Comparison of ENCODE assay signal across 25 mouse cellular contexts in the genomic region with DNA sequence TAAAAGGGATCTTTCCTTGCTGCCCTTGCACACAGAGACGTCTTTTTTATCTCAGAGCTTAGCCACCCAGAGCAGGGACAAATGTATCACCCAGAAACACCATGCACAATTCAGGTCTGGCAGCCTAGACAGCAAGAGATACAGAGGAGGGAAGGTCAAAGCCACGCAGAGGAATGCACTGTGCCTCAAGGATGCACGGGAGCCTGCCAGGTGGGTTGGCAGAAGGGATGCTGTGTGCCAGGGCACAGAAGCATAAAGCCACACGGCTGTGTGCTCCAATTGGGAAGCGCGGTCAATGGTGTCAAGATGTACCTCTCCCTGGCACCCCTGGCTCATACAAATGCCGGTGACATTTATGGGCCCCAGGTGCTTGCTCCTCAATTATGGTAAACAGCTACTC. TPM values are rescaled to one million over a fixed set of nuclear protein-coding genes. Genes with fewer than 3 reads are reported as not detected.
A peak's percentile ranks its signal among the peaks of the same experiment; 100 is the strongest.
DNase-seq lines count a peak whose midpoint lies in the region; TF ChIP-seq lines count a peak whose summit lies in the region.
"Had no signal": no experiment of that assay in that cellular context is flagged by ENCODE, and none has a peak within 500 bp of the region (broad histone marks: within the 10 kb centered on the region; RNA-seq: fewer than 3 reads in every experiment).

No protein-coding gene starts in this region.

- H3K27me3 ChIP-seq in heart, adult 2 months (ENCODE audit: control insufficient read depth, insufficient read depth, low read length), result no peaks in the 10 kb centered on the region
- H3K27me3 ChIP-seq: embryonic facial prominence, embryonic 12.5 days; forebrain, embryonic 15.5 days; intestine, embryonic 15.5 days had no signal

- H3K79me2 ChIP-seq in heart, adult 2 months (replicated peaks; ENCODE audit: control insufficient read depth, insufficient read depth, low read length), result no peaks in the 10 kb centered on the region

- H3K4me1 ChIP-seq in heart, adult 2 months (ENCODE audit: control insufficient read depth, insufficient read depth, low read length), result no peaks in the 10 kb centered on the region
- H3K4me1 ChIP-seq: embryonic facial prominence, embryonic 12.5 days; forebrain, embryonic 15.5 days; heart, embryonic 10.5 days; hindbrain, embryonic 12.5 days; intestine, embryonic 15.5 days had no signal

- peak; percentile 51 for DNase-seq in cerebellum, adult 11-12 months
- no peak for DNase-seq in cerebellum, adult 8-10 months
- peak; percentile 27 for DNase-seq in left cerebral cortex, postnatal 4 days
- DNase-seq in left cerebral cortex, adult 18-20 months (ENCODE audit: low spot score in 2 of 2), result no peak
- peak; percentile 65 to 74 for DNase-seq in cerebellum, postnatal 10 days
- DNase-seq in adrenal gland, adult 18-20 months (ENCODE audit: low spot score in 2 of 2), result no peak
- DNase-seq in heart, adult 2 months, result no peak
- DNase-seq: adrenal gland, adult 8-10 months; adrenal gland, postnatal 36 days; gastrocnemius, postnatal 36 days; heart, adult 11 months; heart, postnatal 10 days; heart, postnatal 4 days; kidney, adult 18-20 months had no signal

- H3K4me3 ChIP-seq in heart, adult 2 months, result no peak overlapping the region
- H3K4me3 ChIP-seq: embryonic facial prominence, embryonic 12.5 days; forebrain, embryonic 15.5 days; heart, embryonic 10.5 days; hindbrain, embryonic 12.5 days; intestine, embryonic 15.5 days had no signal

- 72% methylated on average over 7 of the region's 7 CpGs for WGBS in heart, adult 2 months

- TF ChIP-seq CTCF in heart, adult 2 months (IDR thresholded peaks at IDR 0.05), result no peak

- intact Hi-C loops in left cerebral cortex, postnatal 4 days (cut with DNase I), result no loop called here
- intact Hi-C loops in heart, adult 2 months (cut with DNase I), result no loop called here

- H3K27ac ChIP-seq in heart, adult 2 months, result no peak overlapping the region
- H3K27ac ChIP-seq: embryonic facial prominence, embryonic 12.5 days; forebrain, embryonic 15.5 days; heart, embryonic 10.5 days; hindbrain, embryonic 12.5 days; intestine, embryonic 15.5 days had no signal

- H3K9ac ChIP-seq in heart, adult 2 months (ENCODE audit: low read depth, low read length), result no peak overlapping the region
- H3K9ac ChIP-seq: embryonic facial prominence, embryonic 12.5 days; forebrain, embryonic 15.5 days; hindbrain, embryonic 12.5 days; intestine, embryonic 15.5 days had no signal

- TF ChIP-seq POLR2A in heart, adult 2 months (IDR thresholded peaks at IDR 0.05; ENCODE audit: insufficient read depth, low read depth, low read length), result no peak

- H3K36me3 ChIP-seq in heart, adult 2 months (ENCODE audit: control insufficient read depth, insufficient read depth, low read length), result no peaks in the 10 kb centered on the region
- H3K36me3 ChIP-seq: embryonic facial prominence, embryonic 12.5 days; forebrain, embryonic 15.5 days; heart, embryonic 10.5 days; hindbrain, embryonic 12.5 days; intestine, embryonic 15.5 days had no signal

- TF ChIP-seq EP300 in heart, adult 2 months (IDR thresholded peaks at IDR 0.05; ENCODE audit: insufficient read depth, low read depth, low read length), result no peak

RNA-seq across cellular contexts. Expression of a gene that starts 8.1 kb away (rescaled TPM):
- total RNA-seq in left cerebral cortex, postnatal 4 days (2021), result under 1 TPM in 1 of 2 experiments, not detected in 1; 0.14 TPM
- 1 to 10 TPM; 1.4 to 2.3 TPM for total RNA-seq in left cerebral cortex, adult 18-20 months (2021)
- total RNA-seq in adrenal gland, adult 18-20 months (2021), result under 1 TPM in 1 of 2 experiments, not detected in 1; 0.43 TPM
- not detected for total RNA-seq in heart, adult 2 months (2021)
- polyA plus RNA-seq in heart, adult 2 months (2012; rRNA removed), result 0.47 and 1.8 TPM in 2 replicates
- total RNA-seq: MEL had no signal
- polyA plus RNA-seq: C2C12; forebrain, embryonic 11.5 days had no signal

RNA-seq across cellular contexts. Expression of a gene that starts 42.1 kb away (rescaled TPM):
- 10 to 100 TPM; 14.6 to 15.8 TPM for total RNA-seq in left cerebral cortex, postnatal 4 days (2021)
- 10 to 100 TPM; 15.2 to 16.0 TPM for total RNA-seq in left cerebral cortex, adult 18-20 months (2021)
- total RNA-seq in adrenal gland, adult 18-20 months (2021), result 10 to 100 TPM in 1 of 2 experiments, 1 to 10 TPM in 1; 5.8 to 10.6 TPM
- total RNA-seq in heart, adult 2 months (2021), result 1 to 10 TPM; 5.8 TPM
- polyA plus RNA-seq in heart, adult 2 months (2012; rRNA removed), result 2.7 and 5.0 TPM in 2 replicates
- total RNA-seq: MEL had no signal

RNA-seq across cellular contexts. Expression of a gene that starts 52.8 kb away (rescaled TPM):
- not detected for total RNA-seq in left cerebral cortex, postnatal 4 days (2021)
- not detected for total RNA-seq in left cerebral cortex, adult 18-20 months (2021)
- not detected for total RNA-seq in adrenal gland, adult 18-20 months (2021)
- not detected for total RNA-seq in heart, adult 2 months (2021)
- not detected in 2 replicates for polyA plus RNA-seq in heart, adult 2 months (2012; rRNA removed)
- total RNA-seq: adrenal gland, adult 8-10 months; adrenal gland, postnatal 36 days; gastrocnemius, adult 8-10 months; gastrocnemius, postnatal 36 days; heart, postnatal 10 days; heart, postnatal 4 days; MEL had no signal
- polyA plus RNA-seq: brain, embryonic 14.5 days; C2C12; embryonic facial prominence, embryonic 12.5 days; forebrain, embryonic 11.5 days; forebrain, embryonic 15.5 days; heart, embryonic 10.5 days; heart, embryonic 14.5 days; hindbrain, embryonic 12.5 days; intestine, embryonic 15.5 days had no signal

Comparison
In these comparisons a context has a peak if more than half of its experiments do, and no peak if none do; other contexts are left out.
1. DNase-seq: peak in cerebellum, adult 11-12 months (single experiment), left cerebral cortex, postnatal 4 days (single experiment) and cerebellum, postnatal 10 days (2 of 2); none in cerebellum, adult 8-10 months (single experiment), left cerebral cortex, adult 18-20 months (0 of 2), adrenal gland, adult 18-20 months (0 of 2) and heart, adult 2 months (0 of 2).